Mouse (Mus musculus): ENCODE results near the gene Eif4g1.

DNA sequence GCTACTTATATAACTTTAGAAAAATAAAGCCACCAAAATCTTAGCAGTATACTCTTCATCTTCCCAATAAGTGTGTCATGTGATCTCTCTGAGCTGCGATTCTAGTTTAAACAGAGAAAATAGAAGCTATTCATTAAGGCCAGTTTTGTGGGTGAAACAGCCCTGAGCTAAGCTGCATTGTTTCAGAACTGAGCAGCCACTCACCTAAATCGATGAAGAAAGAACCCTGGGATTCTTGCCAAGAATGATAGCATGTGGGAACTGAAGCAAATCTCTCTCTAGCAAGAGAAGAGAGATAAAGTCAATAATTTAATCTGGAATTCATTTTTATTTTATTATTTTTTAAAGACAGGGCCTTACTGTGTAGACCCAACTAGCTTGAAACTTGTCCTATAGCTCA is 44.9 kb upstream of the Eif4g1 start:
- TF ChIP-seq CTCF (IDR thresholded peaks at IDR 0.05; ENCODE audit: insufficient read depth, low read depth, low read length), result no peak
- TF ChIP-seq POLR2A (IDR thresholded peaks at IDR 0.05; ENCODE audit: insufficient read depth, low read depth, low read length), result no peak
